Mouse (Mus musculus): ENCODE results near the gene Nsun3. TPM values are rescaled to one million over a fixed set of nuclear protein-coding genes. Genes with fewer than 3 reads are reported as not detected.
A peak's percentile ranks its signal among the peaks of the same experiment; 100 is the strongest.

Gene Nsun3
- 9.1 and 10.9 TPM in 2 replicates for polyA plus RNA-seq (2015; fragmentation: Nextera tagmentation; extraction: Ambion mirVana)

DNA sequence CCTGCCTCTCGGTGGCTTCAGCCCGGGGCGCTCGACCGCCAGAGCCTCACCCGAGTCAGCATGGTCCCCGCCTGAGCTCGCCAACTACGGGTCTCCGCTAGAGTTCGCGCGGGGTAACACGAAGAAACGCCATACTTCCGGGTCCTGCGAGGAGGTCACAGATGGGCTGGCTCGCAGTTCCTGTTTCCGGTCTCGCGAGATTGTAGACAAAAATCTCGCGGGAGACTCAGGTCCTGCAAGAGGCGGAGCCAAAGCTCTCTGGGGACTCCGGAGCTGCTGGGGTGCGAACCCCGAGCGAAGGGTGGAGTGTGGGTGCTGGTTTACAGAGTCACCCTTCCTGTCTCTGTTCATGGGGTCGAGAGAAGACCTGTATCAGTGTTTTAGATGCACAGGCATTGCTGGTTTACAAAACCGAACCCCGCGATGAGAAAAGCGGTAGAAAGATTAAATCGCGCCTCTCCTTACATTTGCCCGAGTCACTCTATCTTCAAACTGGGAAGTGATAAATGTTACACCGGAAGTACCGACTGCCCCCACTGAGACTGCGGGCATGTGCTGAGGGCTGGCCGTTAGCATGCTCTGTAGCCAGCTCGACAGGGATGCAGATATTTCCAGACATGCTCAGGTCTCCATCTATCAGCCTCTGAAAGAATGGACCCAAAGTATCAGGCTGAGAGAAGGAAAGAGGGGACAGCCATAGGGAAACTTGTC, at the start of gene Nsun3:
Nsun3 (minus strand) TSS at position 198 of the 711 bp plus-strand sequence.
- H3K27me3 ChIP-seq (ENCODE audit: insufficient read depth, low read length) = no peaks in the 10 kb centered on the region
- ATAC-seq (ENCODE audit: low FRiP score, low TSS enrichment) = peak; percentile 99
- WGBS = 2% methylated on average over 41 of the region's 41 CpGs

DNA sequence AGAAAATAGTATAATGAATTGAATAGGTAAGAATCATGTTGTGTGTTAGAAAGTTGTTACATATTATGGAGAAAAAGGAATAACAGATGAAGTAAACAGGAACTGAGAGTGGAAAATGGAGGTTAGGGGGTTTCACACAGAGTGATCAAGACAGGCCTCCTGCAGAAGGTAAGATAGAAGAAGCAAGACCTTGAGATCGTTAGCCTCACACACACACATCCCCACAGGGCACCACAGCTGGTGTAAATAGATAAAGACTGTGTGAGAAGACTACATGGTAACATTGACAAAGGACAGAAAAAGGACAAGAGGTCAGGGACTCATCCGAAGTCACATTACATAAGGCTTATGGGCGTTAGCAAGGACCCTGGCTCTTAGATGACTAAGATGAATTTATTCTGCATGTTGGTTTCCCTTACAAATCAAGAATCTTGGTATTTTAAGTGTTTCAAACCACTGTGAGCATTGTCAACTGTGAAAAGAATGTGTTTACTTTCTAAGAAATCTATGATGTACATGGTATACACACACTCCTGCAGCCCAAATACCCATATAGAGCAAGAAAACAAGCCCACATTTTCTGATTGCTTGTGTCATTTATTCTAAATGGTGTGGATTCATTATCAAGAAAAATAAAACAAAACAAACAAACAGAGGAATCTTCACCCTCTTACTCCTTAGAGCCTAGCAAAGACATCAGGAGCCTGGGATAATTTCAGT, 47.6 kb upstream of the Nsun3 start:
- no peak for ATAC-seq (ENCODE audit: low FRiP score, low TSS enrichment)
- 81% methylated on average over 3 of the region's 3 CpGs for WGBS

More for the DNA sequence above, at the start of gene Nsun3:
- Histone ChIP-seq H3K4me3 (ENCODE audit: low read length) (peak within 1 kb of the TSS; percentile 58), H3K9me3 (ENCODE audit: low read length) (no peaks in the 10 kb centered on the region), H3K36me3 (ENCODE audit: insufficient read depth, low read length) (no peaks in the 10 kb centered on the region), H3K27ac (ENCODE audit: low read length) (peak within 1 kb of the TSS; percentile 77), H3K9ac (replicated peaks; ENCODE audit: low read length) (peak within 1 kb of the TSS; percentile 75), H3K4me2 (replicated peaks; ENCODE audit: low read depth, low read length) (peak within 1 kb of the TSS; percentile 73), H3K4me1 (ENCODE audit: insufficient read depth, low read length) (peaks cover 13% of the 10 kb centered on the region)

DNA sequence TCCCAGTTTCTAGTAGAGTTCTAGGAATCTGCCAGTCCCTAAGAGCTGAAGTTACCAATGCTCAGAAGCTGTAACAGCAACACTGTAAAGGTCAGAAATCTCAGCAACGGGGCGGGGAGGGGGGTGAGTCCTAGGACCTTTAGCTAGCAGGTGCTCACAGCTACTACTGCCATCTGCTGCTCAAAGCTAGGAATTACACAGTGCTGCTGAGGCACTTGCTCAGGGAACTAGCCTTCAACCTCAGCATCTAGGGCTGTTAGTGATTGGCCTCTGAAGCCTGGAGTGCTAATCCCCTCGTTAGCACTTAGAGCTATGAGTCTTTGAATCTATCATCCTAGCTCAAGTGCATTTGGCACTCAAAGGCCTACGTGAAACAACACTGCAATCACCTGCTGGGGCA, 45.9 kb upstream of the Nsun3 start:
- Histone ChIP-seq H3K27ac (ENCODE audit: low read length) (no peak overlapping the region), H3K9me3 (ENCODE audit: low read length) (no peaks in the 10 kb centered on the region), H3K4me2 (replicated peaks; ENCODE audit: low read depth, low read length) (no peak overlapping the region), H3K4me1 (ENCODE audit: insufficient read depth, low read length) (no peaks in the 10 kb centered on the region), H3K4me3 (ENCODE audit: low read length) (no peak overlapping the region), H3K27me3 (ENCODE audit: insufficient read depth, low read length) (no peaks in the 10 kb centered on the region), H3K36me3 (ENCODE audit: insufficient read depth, low read length) (no peaks in the 10 kb centered on the region), H3K9ac (replicated peaks; ENCODE audit: low read length) (no peak overlapping the region)
- 15% methylated on average over 4 of the region's 4 CpGs for whole genome bisulfite sequencing
- ATAC-seq (ENCODE audit: low FRiP score, low TSS enrichment) = peak; percentile 69; the same call in 1 of the 2 replicates

More for the DNA sequence above, 47.6 kb upstream of the Nsun3 start:
- H3K9ac ChIP-seq (replicated peaks; ENCODE audit: low read length) = no peak overlapping the region
- H3K9me3 ChIP-seq (ENCODE audit: low read length) = no peaks in the 10 kb centered on the region
- H3K36me3 ChIP-seq (ENCODE audit: insufficient read depth, low read length) = no peaks in the 10 kb centered on the region
- H3K27ac ChIP-seq (ENCODE audit: low read length) = no peak overlapping the region
- H3K27me3 ChIP-seq (ENCODE audit: insufficient read depth, low read length) = no peaks in the 10 kb centered on the region
- H3K4me1 ChIP-seq (ENCODE audit: insufficient read depth, low read length) = peaks cover 5% of the 10 kb centered on the region; the same call in 1 of the 2 replicates
- no peak overlapping the region for H3K4me3 ChIP-seq (ENCODE audit: low read length)
- no peak overlapping the region for H3K4me2 ChIP-seq (replicated peaks; ENCODE audit: low read depth, low read length)

DNA sequence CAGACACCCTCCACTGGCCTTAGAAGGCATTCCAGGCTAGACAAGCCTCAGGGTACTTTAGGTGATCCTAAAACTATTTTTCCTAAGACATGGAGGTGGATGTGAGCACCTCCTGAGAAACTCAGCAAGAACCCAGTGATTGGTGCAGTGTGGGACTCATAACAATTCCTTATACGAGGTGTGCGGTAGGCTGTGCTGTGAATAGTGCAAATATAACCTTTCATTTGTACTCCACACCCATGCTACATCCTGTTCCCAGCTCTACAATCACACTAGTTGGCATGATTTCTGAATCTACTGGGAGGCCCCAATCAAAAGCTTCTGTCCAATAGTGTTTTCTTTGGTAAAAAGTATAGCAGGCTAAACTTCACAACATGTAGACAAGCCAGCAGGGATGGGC, 45.4 kb upstream of the Nsun3 start:
- no peak overlapping the region for H3K27ac ChIP-seq (ENCODE audit: low read length)
- H3K4me3 ChIP-seq (ENCODE audit: low read length) = no peak overlapping the region
- H3K9me3 ChIP-seq (ENCODE audit: low read length) = no peaks in the 10 kb centered on the region
- no peak overlapping the region for H3K9ac ChIP-seq (replicated peaks; ENCODE audit: low read length)
- H3K4me1 ChIP-seq (ENCODE audit: insufficient read depth, low read length) = no peaks in the 10 kb centered on the region
- ATAC-seq (ENCODE audit: low FRiP score, low TSS enrichment) = no peak; the same call in 1 of the 2 replicates
- WGBS = 74% methylated on average over 2 of the region's 2 CpGs
- H3K36me3 ChIP-seq (ENCODE audit: insufficient read depth, low read length) = no peaks in the 10 kb centered on the region
- H3K4me2 ChIP-seq (replicated peaks; ENCODE audit: low read depth, low read length) = no peak overlapping the region
- H3K27me3 ChIP-seq (ENCODE audit: insufficient read depth, low read length) = no peaks in the 10 kb centered on the region

DNA sequence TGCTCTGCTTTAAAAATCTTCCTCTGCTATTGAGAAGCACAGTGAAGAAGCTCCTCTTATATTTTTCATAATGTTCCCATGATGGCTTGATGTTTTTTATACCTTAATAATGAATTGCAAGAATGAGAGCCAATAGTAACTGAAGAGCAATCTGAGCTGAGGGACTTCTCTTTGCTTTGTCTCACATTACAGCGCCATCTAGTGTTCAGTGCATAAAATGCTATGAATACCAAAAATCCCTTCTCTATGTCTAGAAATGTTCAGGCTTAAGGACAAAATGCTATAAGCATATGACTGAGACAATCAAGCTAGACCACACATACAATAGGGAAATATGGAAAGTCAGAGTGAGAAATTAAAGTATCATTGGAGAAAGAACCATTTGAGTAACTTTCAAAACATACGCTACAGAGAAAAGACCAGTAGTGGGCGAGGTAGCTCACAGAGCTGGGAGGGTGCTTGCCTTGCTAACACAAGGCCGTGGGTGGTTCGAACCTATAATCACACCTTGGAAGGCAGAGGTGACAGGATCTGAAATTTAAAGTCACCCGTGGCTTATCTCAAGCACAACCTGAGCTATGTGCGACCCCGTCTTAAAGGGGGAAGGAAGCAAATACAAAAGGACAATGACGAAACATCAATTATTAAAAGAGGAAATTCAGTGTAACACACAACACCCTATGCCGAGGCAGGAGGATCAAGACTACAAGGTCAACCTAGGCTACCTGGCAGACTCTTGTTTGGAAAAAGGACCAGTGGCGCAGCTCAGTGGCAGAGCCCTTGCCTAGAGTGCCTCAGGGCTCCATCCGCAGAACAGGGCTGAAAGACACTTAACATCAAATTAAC, 39.8 kb upstream of the Nsun3 start:
- Histone ChIP-seq H3K27me3 (ENCODE audit: insufficient read depth, low read length) (no peaks in the 10 kb centered on the region), H3K27ac (ENCODE audit: low read length) (no peak overlapping the region), H3K4me2 (replicated peaks; ENCODE audit: low read depth, low read length) (no peak overlapping the region), H3K4me1 (ENCODE audit: insufficient read depth, low read length) (no peaks in the 10 kb centered on the region), H3K9ac (replicated peaks; ENCODE audit: low read length) (no peak overlapping the region), H3K9me3 (ENCODE audit: low read length) (no peaks in the 10 kb centered on the region), H3K36me3 (ENCODE audit: insufficient read depth, low read length) (no peaks in the 10 kb centered on the region), H3K4me3 (ENCODE audit: low read length) (no peak overlapping the region)
- 76% methylated on average over 12 of the region's 12 CpGs for WGBS
- peak; percentile 35; the same call in 1 of the 2 replicates for ATAC-seq (ENCODE audit: low FRiP score, low TSS enrichment)

DNA sequence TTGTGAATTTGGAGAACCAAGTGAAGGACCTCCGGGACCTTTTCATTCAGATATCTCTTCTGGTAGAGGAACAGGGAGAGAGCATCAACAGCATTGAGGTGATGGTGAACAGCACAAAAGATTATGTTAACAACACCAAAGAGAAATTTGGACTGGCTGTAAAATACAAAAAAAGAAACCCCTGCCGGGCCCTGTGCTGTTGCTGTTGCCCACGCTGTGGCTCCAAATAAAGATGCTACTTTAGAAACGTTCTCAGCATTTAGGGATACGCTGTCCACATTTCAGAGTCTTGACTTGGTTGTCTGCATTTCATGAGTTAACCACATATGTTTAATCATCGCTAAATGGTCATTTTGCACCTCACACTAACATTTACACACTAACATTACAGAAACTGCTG, 35.9 kb upstream of the Nsun3 start:
- Histone ChIP-seq H3K4me3 (ENCODE audit: low read length) (no peak overlapping the region), H3K9me3 (ENCODE audit: low read length) (no peaks in the 10 kb centered on the region), H3K36me3 (ENCODE audit: insufficient read depth, low read length) (no peaks in the 10 kb centered on the region), H3K9ac (replicated peaks; ENCODE audit: low read length) (no peak overlapping the region), H3K4me1 (ENCODE audit: insufficient read depth, low read length) (no peaks in the 10 kb centered on the region), H3K27ac (ENCODE audit: low read length) (no peak overlapping the region), H3K4me2 (replicated peaks; ENCODE audit: low read depth, low read length) (no peak overlapping the region), H3K27me3 (ENCODE audit: insufficient read depth, low read length) (no peaks in the 10 kb centered on the region)
- WGBS = 96% methylated on average over 6 of the region's 6 CpGs
- no peak for ATAC-seq (ENCODE audit: low FRiP score, low TSS enrichment)

DNA sequence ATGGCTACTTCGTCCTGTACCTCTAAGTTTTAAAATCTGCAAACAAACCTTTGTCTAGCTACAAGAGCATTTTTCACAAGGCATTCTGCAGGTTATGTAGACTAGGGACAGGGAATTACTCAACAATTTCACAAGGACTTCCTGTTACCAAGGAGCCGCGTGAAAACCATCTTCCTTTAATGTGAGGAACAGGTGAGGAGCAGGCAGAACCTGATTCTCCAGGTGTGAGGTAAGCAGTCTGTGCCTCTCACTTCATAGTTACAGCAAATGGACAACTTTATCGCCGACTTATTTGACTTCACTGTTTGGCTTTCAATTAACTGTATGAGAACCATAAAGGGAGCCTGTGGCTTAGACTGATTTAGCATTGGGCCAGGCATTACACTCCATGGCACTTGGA, 27.9 kb upstream of the Nsun3 start, which contains the start of gene Stx19:
Stx19 (plus strand) TSS at position 186 of the 400 bp plus-strand sequence.
- H3K4me3 ChIP-seq (ENCODE audit: low read length) = no peak within 1 kb of the TSS
- H3K4me2 ChIP-seq (replicated peaks; ENCODE audit: low read depth, low read length) = no peak within 1 kb of the TSS
- no peak within 1 kb of the TSS for H3K9ac ChIP-seq (replicated peaks; ENCODE audit: low read length)
- H3K4me1 ChIP-seq (ENCODE audit: insufficient read depth, low read length) = no peaks in the 10 kb centered on the region
- no peaks in the 10 kb centered on the region for H3K27me3 ChIP-seq (ENCODE audit: insufficient read depth, low read length)
- no peaks in the 10 kb centered on the region for H3K9me3 ChIP-seq (ENCODE audit: low read length)
- WGBS = 79% methylated on average over 5 of the region's 5 CpGs
- no peak within 1 kb of the TSS for H3K27ac ChIP-seq (ENCODE audit: low read length)
- no peaks in the 10 kb centered on the region for H3K36me3 ChIP-seq (ENCODE audit: insufficient read depth, low read length)
- no peak for ATAC-seq (ENCODE audit: low FRiP score, low TSS enrichment)

DNA sequence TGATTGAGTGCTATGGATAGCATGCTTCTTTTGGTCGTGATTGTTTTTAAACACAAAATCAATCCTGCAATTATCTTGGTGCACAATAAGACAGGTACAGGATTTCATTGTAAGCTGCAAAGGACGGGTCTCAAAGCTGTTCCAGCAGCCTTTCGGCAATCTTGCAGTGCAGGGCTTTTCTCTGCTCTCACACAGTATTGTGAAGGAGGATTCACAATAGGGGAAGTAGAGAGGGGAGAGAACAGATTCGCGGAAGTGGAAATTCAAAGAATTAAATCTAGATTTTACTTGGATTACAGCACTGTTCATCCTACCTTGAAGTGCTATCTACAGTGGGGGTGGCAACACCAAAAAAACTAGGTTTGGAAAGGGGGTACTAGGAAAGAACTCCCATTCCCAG, 27.2 kb upstream of the Nsun3 start:
- Histone ChIP-seq H3K9me3 (ENCODE audit: low read length) (no peaks in the 10 kb centered on the region), H3K4me3 (ENCODE audit: low read length) (no peak overlapping the region), H3K27ac (ENCODE audit: low read length) (no peak overlapping the region), H3K36me3 (ENCODE audit: insufficient read depth, low read length) (no peaks in the 10 kb centered on the region), H3K4me2 (replicated peaks; ENCODE audit: low read depth, low read length) (no peak overlapping the region), H3K27me3 (ENCODE audit: insufficient read depth, low read length) (no peaks in the 10 kb centered on the region), H3K9ac (replicated peaks; ENCODE audit: low read length) (no peak overlapping the region), H3K4me1 (ENCODE audit: insufficient read depth, low read length) (no peaks in the 10 kb centered on the region)
- ATAC-seq (ENCODE audit: low FRiP score, low TSS enrichment) = no peak
- 90% methylated on average over 5 of the region's 5 CpGs for WGBS

DNA sequence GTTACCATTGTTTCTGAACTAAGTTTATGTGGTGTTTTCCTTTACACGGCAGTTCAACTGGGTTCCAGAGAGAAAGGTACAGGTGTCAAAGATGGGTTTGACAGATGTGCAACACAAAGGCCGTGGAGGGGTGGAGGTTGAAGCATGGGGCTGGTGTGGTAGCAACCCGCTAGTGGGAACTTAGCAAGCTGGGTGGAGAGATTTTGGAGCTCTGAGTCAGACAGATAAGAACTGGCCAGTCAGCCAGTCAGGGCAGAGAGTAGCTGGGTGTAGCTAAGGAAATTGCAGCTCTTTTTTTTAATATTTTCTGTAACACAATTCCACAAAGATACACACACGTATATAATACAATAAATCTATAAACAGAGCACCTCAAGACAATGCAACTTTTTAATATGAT, 24.2 kb upstream of the Nsun3 start:
- no peaks in the 10 kb centered on the region for H3K4me1 ChIP-seq (ENCODE audit: insufficient read depth, low read length)
- H3K9ac ChIP-seq (replicated peaks; ENCODE audit: low read length) = no peak overlapping the region
- no peak overlapping the region for H3K4me2 ChIP-seq (replicated peaks; ENCODE audit: low read depth, low read length)
- no peaks in the 10 kb centered on the region for H3K9me3 ChIP-seq (ENCODE audit: low read length)
- 88% methylated on average over 4 of the region's 4 CpGs for WGBS
- H3K27me3 ChIP-seq (ENCODE audit: insufficient read depth, low read length) = no peaks in the 10 kb centered on the region
- H3K4me3 ChIP-seq (ENCODE audit: low read length) = no peak overlapping the region
- no peak for ATAC-seq (ENCODE audit: low FRiP score, low TSS enrichment)
- 0 out of 2 replicates have a peak, but pooled peaks cover 4% of the 10 kb centered on the region for H3K36me3 ChIP-seq (ENCODE audit: insufficient read depth, low read length)
- H3K27ac ChIP-seq (ENCODE audit: low read length) = no peak overlapping the region

Measured in kidney, embryonic 16.5 days (tissue).